Mouse (Mus musculus) midbrain, embryonic 16.5 days (tissue): ENCODE data around the gene Gm5901. TPM values are rescaled to one million over a fixed set of nuclear protein-coding genes. Genes with fewer than 3 reads are reported as not detected.

Experiments
- ATAC-seq: fragments of 200-750 bp; cut with Nextera tagmentation; 2 replicates; pipeline ENCODE4 v1.8.0; 2017; ENCODE audit warnings: moderate TSS enrichment
- H3K27ac ChIP-seq: fragments of 300-500 bp; sonication (generic); 2 replicates; pipeline ENCODE4 v1.5.1; 2014; ENCODE audit warnings: mild to moderate bottlenecking, low read length, mixed read lengths
- H3K27me3 ChIP-seq: fragments of 300-500 bp; sonication (generic); 2 replicates; pipeline ENCODE4 v1.6.1; 2014; ENCODE audit warnings: low read depth, low read length, mixed read lengths; ENCODE audit not compliant: control insufficient read depth, insufficient read depth
- H3K36me3 ChIP-seq: fragments of 300-500 bp; sonication (generic); 2 replicates; pipeline ENCODE4 v1.6.1; 2014; ENCODE audit warnings: mild to moderate bottlenecking, low read length, moderate library complexity, mixed read lengths; ENCODE audit not compliant: control insufficient read depth, insufficient read depth
- H3K4me1 ChIP-seq: fragments of 300-500 bp; sonication (generic); 2 replicates; pipeline ENCODE4 v1.6.1; 2014; ENCODE audit warnings: mild to moderate bottlenecking, low read length, mixed read lengths; ENCODE audit not compliant: control insufficient read depth, insufficient read depth
- H3K4me2 ChIP-seq: fragments of 300-500 bp; sonication (generic); 2 replicates; pipeline ENCODE4 v1.6.1; 2014; ENCODE audit warnings: mild to moderate bottlenecking, low read length, mixed read lengths
- H3K4me3 ChIP-seq: fragments of 300-500 bp; sonication (generic); 2 replicates; pipeline ENCODE4 v1.5.1; 2014; ENCODE audit warnings: low read depth, mild to moderate bottlenecking, low read length, moderate library complexity, mixed read lengths
- H3K9ac ChIP-seq: fragments of 300-500 bp; sonication (generic); 2 replicates; pipeline ENCODE4 v1.6.1; 2014; ENCODE audit warnings: low read depth, low read length, mixed read lengths
- H3K9me3 ChIP-seq: fragments of 300-500 bp; sonication (generic); replicated peaks from 2 replicates; pipeline ENCODE4 v1.6.1; 2014; ENCODE audit warnings: mild to moderate bottlenecking, low read length, mixed read lengths; ENCODE audit not compliant: control insufficient read depth, poor library complexity, severe bottlenecking
- WGBS: fragments of 180-500 bp; shearing (Covaris S2); extraction: QIAGEN DNeasy Blood & Tissue Kit; methylation state at CpG from one replicate; pipeline ENCODE4 v1.1.7; 2014; 5-methylcytosine and 5-hydroxymethylcytosine counted together
- polyA plus RNA-seq: library from polyadenylated mRNA; unstranded; fragments of >200 nt; fragmentation: Nextera tagmentation; extraction: Ambion mirVana; gene quantifications from 2 replicates; pipeline ENCODE4 v1.2.1, GENCODE M21; 2015

The Gm5901 gene
- polyA plus RNA-seq, 1 experiment from 2014 or later, result not detected

- H3K27me3 ChIP-seq, result no peaks in the 10 kb centered on the region
- H3K36me3 ChIP-seq, result no peaks in the 10 kb centered on the region
- ATAC-seq, result no peak
- no peak overlapping the region for H3K4me3 ChIP-seq
- H3K27ac ChIP-seq, result no peak overlapping the region
- WGBS, result 96% methylated on average over 7 of the region's 7 CpGs
- no peaks in the 10 kb centered on the region for H3K4me1 ChIP-seq
- no peaks in the 10 kb centered on the region for H3K9me3 ChIP-seq
- H3K9ac ChIP-seq, result no peak overlapping the region
- no peak overlapping the region for H3K4me2 ChIP-seq
Observed at GRCm38 (mm10) chr7:105416529-105416928, 41.7 kb downstream of the Gm5901 start.

DNA sequence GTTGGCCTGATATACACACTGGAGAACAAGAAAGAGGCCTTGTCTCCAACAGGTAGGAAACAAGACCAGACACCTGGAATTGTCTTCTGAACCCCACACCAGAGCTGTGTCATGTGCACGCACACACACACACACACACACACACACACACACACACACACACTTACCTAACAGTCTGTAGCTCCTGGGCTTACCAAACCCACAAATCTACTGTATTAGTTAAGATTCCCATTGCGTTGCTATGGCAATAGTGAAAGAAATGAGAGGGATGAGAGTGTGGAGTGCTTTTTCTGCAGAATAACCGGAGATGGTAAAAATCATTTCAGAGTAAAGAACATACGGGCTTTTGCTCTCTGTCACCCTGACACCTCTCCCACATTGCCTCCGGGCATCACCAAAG, 43.3 kb downstream of the Gm5901 start:
- H3K36me3 ChIP-seq, result no peaks in the 10 kb centered on the region
- H3K4me1 ChIP-seq, result no peaks in the 10 kb centered on the region
- no peak overlapping the region for H3K27ac ChIP-seq
- WGBS, result 74% methylated on average over 5 of the region's 5 CpGs
- no peak overlapping the region for H3K9ac ChIP-seq
- H3K4me3 ChIP-seq, result no peak overlapping the region
- peak; percentile 84 for ATAC-seq
- H3K27me3 ChIP-seq, result no peaks in the 10 kb centered on the region
- no peak overlapping the region for H3K4me2 ChIP-seq
- H3K9me3 ChIP-seq, result no peaks in the 10 kb centered on the region

GRCm38 (mm10) chr7:105420903-105421302, 46.1 kb downstream of the Gm5901 start:
- H3K9ac ChIP-seq, result no peak overlapping the region
- no peak overlapping the region for H3K27ac ChIP-seq
- peaks cover 2% of the 10 kb centered on the region; the same call in 1 of the 2 replicates for H3K27me3 ChIP-seq
- H3K9me3 ChIP-seq, result no peaks in the 10 kb centered on the region
- H3K4me1 ChIP-seq, result peaks cover 2% of the 10 kb centered on the region; the same call in 1 of the 2 replicates
- no peak overlapping the region for H3K4me2 ChIP-seq
- no peak overlapping the region for H3K4me3 ChIP-seq
- no peak for ATAC-seq
- WGBS, result 66% methylated on average over 2 of the region's 2 CpGs
- H3K36me3 ChIP-seq, result no peaks in the 10 kb centered on the region

DNA sequence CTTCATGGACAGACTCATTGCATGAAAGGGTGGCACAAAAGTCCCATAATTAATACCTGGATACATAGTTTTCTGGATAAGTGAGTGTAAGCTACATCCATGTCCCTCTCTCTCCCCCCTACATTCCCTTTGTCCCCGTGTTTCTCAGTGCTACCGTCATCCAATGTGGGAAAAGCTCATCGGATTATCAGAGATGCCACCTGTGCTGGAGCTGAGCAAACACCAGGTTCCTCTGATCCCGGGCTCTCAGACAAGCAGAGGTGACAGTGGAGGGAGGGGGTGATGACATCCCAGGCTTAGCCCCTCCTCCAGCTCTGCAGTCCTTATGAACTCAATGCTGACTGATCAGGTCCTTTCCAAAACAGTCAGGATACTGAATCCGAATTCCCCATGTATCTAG, 49.5 kb downstream of the Gm5901 start:
- no peak overlapping the region for H3K27ac ChIP-seq
- no peak for ATAC-seq
- H3K9ac ChIP-seq, result no peak overlapping the region
- no peak overlapping the region for H3K4me3 ChIP-seq
- H3K27me3 ChIP-seq, result peaks cover 2% of the 10 kb centered on the region; the same call in 1 of the 2 replicates
- H3K9me3 ChIP-seq, result no peaks in the 10 kb centered on the region
- H3K4me1 ChIP-seq, result peaks cover 2% of the 10 kb centered on the region; the same call in 1 of the 2 replicates
- no peak overlapping the region for H3K4me2 ChIP-seq
- H3K36me3 ChIP-seq, result no peaks in the 10 kb centered on the region
- WGBS, result 26% methylated on average over 5 of the region's 5 CpGs

DNA sequence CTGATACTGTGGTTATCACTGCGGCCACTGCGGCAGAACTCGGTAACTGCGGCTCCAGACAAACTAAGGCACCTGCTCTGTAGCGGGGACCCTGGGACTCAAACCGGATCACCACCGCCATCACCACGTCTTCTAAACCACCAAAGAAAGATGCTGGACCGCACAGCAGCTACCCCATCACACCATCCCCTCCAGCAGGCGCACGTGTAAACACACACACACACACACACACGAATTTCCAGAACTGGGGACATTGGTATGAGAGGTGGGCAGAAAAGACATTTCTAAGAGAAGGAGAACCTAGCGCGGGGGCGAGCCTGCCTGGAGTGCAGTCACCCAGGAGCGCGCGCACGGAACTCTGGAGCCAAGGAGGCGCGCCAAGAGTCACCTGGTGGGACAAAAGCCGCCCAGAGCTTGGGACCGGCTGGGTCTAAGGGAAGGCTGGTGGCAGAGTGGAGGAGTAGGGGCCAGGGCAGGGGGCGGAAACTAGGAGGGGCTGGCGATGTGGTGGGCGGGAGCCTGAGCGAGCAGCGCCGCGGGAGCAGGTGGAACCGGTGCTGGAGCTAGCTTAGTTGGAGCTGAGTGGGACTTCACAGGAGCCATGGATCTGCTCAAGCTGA, 50.7 kb downstream of the Gm5901 start, which contains the start of gene Cckbr:
Gene Cckbr (plus strand): TSS at position 308 of the 620 bp plus-strand sequence.
- Histone ChIP-seq H3K36me3 (no peaks in the 10 kb centered on the region), H3K4me2 (peak within 1 kb of the TSS; percentile 76), H3K4me3 (peak within 1 kb of the TSS; percentile 58), H3K9me3 (no peaks in the 10 kb centered on the region), H3K4me1 (peaks cover 2% of the 10 kb centered on the region; the same call in 1 of the 2 replicates), H3K9ac (peak within 1 kb of the TSS; percentile 67), H3K27ac (no peak within 1 kb of the TSS; the same call in 1 of the 2 replicates), H3K27me3 (peaks cover 2% of the 10 kb centered on the region; the same call in 1 of the 2 replicates)
- 3% methylated on average over 31 of the region's 31 CpGs for WGBS
- ATAC-seq, result peak; percentile 89

DNA sequence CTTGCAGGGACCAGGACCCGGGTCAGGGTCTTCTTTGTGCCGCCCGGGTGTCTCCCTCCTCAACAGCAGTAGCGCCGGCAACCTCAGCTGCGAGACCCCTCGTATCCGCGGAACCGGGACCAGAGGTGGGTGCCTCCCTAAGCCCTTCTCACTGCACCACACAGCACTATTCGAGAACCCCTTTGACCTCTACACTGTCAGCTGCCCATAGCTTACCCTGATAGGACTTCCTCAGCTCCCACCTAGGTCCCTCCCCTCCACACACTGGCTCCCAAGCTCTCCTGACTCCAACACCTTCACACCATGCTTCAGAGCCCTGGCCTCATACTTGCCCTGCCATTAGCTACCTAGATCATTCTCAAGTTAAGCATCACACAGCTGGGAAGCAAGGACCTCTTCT, 51.2 kb downstream of the Gm5901 start:
- H3K4me1 ChIP-seq, result peaks cover 2% of the 10 kb centered on the region; the same call in 1 of the 2 replicates
- H3K36me3 ChIP-seq, result no peaks in the 10 kb centered on the region
- peaks cover 2% of the 10 kb centered on the region; the same call in 1 of the 2 replicates for H3K27me3 ChIP-seq
- H3K9me3 ChIP-seq, result no peaks in the 10 kb centered on the region
- H3K4me2 ChIP-seq, result peak overlapping the region; percentile 76
- WGBS, result under 1% methylated on average over 11 of the region's 11 CpGs
- H3K4me3 ChIP-seq, result peak overlapping the region; percentile 58
- H3K27ac ChIP-seq, result no peak overlapping the region
- peak; percentile 81 for ATAC-seq
- H3K9ac ChIP-seq, result peak overlapping the region; percentile 67

Other genes starting within 250 kb of the Gm5901 start
- gene Olfr683, start 228.0 kb upstream of the Gm5901 start, polyA plus RNA-seq, result not detected in 2 replicates
- not detected in 2 replicates for gene Olfr684, start 211.4 kb upstream of the Gm5901 start, polyA plus RNA-seq
- gene Olfr685, start 189.0 kb upstream of the Gm5901 start, polyA plus RNA-seq, result not detected in 2 replicates
- gene Olfr686, start 167.6 kb upstream of the Gm5901 start, polyA plus RNA-seq, result not detected in 2 replicates
- gene Olfr688, start 86.9 kb upstream of the Gm5901 start, polyA plus RNA-seq, result not detected in 2 replicates
- 0.19 TPM in 1 of 2 replicates, not detected in the other for gene Olfr689, start 63.9 kb upstream of the Gm5901 start, polyA plus RNA-seq
- not detected in 2 replicates for gene Olfr690, start 40.9 kb upstream of the Gm5901 start, polyA plus RNA-seq
- 0.19 and 0.21 TPM in 2 replicates for gene Olfr691, start 32.8 kb upstream of the Gm5901 start, polyA plus RNA-seq
- not detected in 2 replicates for gene Olfr692, start 6.8 kb upstream of the Gm5901 start, polyA plus RNA-seq
- gene Fam160a2, start 25.0 kb downstream of the Gm5901 start, polyA plus RNA-seq, result 43.7 and 50.8 TPM in 2 replicates
- gene Cnga4, start 29.5 kb downstream of the Gm5901 start, polyA plus RNA-seq, result 0.14 and 0.25 TPM in 2 replicates
- 6.2 and 8.5 TPM in 2 replicates for gene Cckbr, start 50.7 kb downstream of the Gm5901 start, polyA plus RNA-seq
- gene Cavin3, start 107.3 kb downstream of the Gm5901 start, polyA plus RNA-seq, result 28.6 and 31.0 TPM in 2 replicates
- 95.2 and 104 TPM in 2 replicates for gene Smpd1, start 179.3 kb downstream of the Gm5901 start, polyA plus RNA-seq
- 333 and 360 TPM in 2 replicates for gene Apbb1, start 206.6 kb downstream of the Gm5901 start, polyA plus RNA-seq
- 0.16 and 0.32 TPM in 2 replicates for gene Hpx, start 225.1 kb downstream of the Gm5901 start, polyA plus RNA-seq